ENCODE assay signal across 17 mouse cellular contexts in genomic region chr9:41449233-41449632, GRCm38 (mm10).
DNase-seq lines count a peak whose midpoint lies in the region; ATAC-seq lines count a peak whose summit lies in the region.
"Had no signal": no experiment of that assay in that cellular context is flagged by ENCODE, and none has a peak within 500 bp of the region (broad histone marks: within the 10 kb centered on the region; RNA-seq: fewer than 3 reads in every experiment).

No protein-coding gene starts in this region.

- no peak overlapping the region for H3K9ac ChIP-seq in forebrain, embryonic 15.5 days (replicated peaks)
- no peak overlapping the region for H3K9ac ChIP-seq in forebrain, embryonic 14.5 days (ENCODE audit: low read length)
- H3K9ac ChIP-seq in midbrain, embryonic 11.5 days (ENCODE audit: low read length), result no peak overlapping the region
- no peak overlapping the region for H3K9ac ChIP-seq in midbrain, embryonic 12.5 days (replicated peaks)
- H3K9ac ChIP-seq: liver, postnatal 0 days had no signal

- no peaks in the 10 kb centered on the region for H3K9me3 ChIP-seq in forebrain, embryonic 15.5 days
- H3K9me3 ChIP-seq in forebrain, embryonic 14.5 days (replicated peaks; ENCODE audit: control insufficient read depth, low read length), result no peaks in the 10 kb centered on the region
- no peaks in the 10 kb centered on the region for H3K9me3 ChIP-seq in midbrain, embryonic 10.5 days (replicated peaks)
- no peaks in the 10 kb centered on the region for H3K9me3 ChIP-seq in midbrain, embryonic 11.5 days (ENCODE audit: control insufficient read depth, low read length)
- no peaks in the 10 kb centered on the region for H3K9me3 ChIP-seq in midbrain, embryonic 12.5 days

- H3K4me1 ChIP-seq in forebrain, embryonic 15.5 days, result peaks cover 43% of the 10 kb centered on the region
- H3K4me1 ChIP-seq in forebrain, embryonic 14.5 days (ENCODE audit: control insufficient read depth, insufficient read depth, low read length), result peaks cover 31% of the 10 kb centered on the region
- H3K4me1 ChIP-seq in midbrain, embryonic 10.5 days, result peaks cover 44% of the 10 kb centered on the region
- H3K4me1 ChIP-seq in midbrain, embryonic 11.5 days (ENCODE audit: control insufficient read depth, insufficient read depth, low read length), result peaks cover 29% of the 10 kb centered on the region
- peaks cover 36% of the 10 kb centered on the region for H3K4me1 ChIP-seq in midbrain, embryonic 12.5 days

- WGBS in forebrain, embryonic 15.5 days, result 72% methylated on average over 4 of the region's 4 CpGs
- WGBS in forebrain, embryonic 14.5 days, result 71% methylated on average over 4 of the region's 4 CpGs
- 79% methylated on average over 4 of the region's 4 CpGs for WGBS in midbrain, embryonic 10.5 days
- WGBS in midbrain, embryonic 11.5 days, result 66% methylated on average over 4 of the region's 4 CpGs
- 64% methylated on average over 4 of the region's 4 CpGs for WGBS in midbrain, embryonic 12.5 days

- DNase-seq in forebrain, embryonic 14.5 days (ENCODE audit: low spot score), result no peak
- DNase-seq in midbrain, embryonic 10.5 days (ENCODE audit: low spot score), result no peak
- no peak for DNase-seq in midbrain, embryonic 11.5 days (ENCODE audit: low spot score, missing footprints)
- DNase-seq in adrenal gland, adult 18-20 months (ENCODE audit: low spot score in 2 of 2), result no peak
- DNase-seq in right cerebral cortex, postnatal 4 days, result no peak
- no peak for DNase-seq in cerebellum, postnatal 36 days
- DNase-seq: cerebellum, adult 18-20 months; gastrocnemius, postnatal 14 days; kidney, adult 11 months; kidney, postnatal 36 days; left cerebral cortex, postnatal 4 days; liver, postnatal 0 days; thymus, postnatal 14 days had no signal

- H3K36me3 ChIP-seq in forebrain, embryonic 15.5 days, result no peaks in the 10 kb centered on the region
- H3K36me3 ChIP-seq in forebrain, embryonic 14.5 days (ENCODE audit: control insufficient read depth, insufficient read depth, low read length), result no peaks in the 10 kb centered on the region
- H3K36me3 ChIP-seq in midbrain, embryonic 10.5 days, result peaks cover 7% of the 10 kb centered on the region
- H3K36me3 ChIP-seq in midbrain, embryonic 11.5 days (ENCODE audit: control insufficient read depth, insufficient read depth, low read length), result no peaks in the 10 kb centered on the region
- H3K36me3 ChIP-seq in midbrain, embryonic 12.5 days, result no peaks in the 10 kb centered on the region

- H3K4me2 ChIP-seq in forebrain, embryonic 15.5 days (replicated peaks), result no peak overlapping the region
- no peak overlapping the region for H3K4me2 ChIP-seq in forebrain, embryonic 14.5 days (ENCODE audit: low read length)
- no peak overlapping the region for H3K4me2 ChIP-seq in midbrain, embryonic 11.5 days
- H3K4me2 ChIP-seq in midbrain, embryonic 12.5 days (replicated peaks), result no peak overlapping the region

- no peaks in the 10 kb centered on the region for H3K27me3 ChIP-seq in forebrain, embryonic 15.5 days
- no peaks in the 10 kb centered on the region for H3K27me3 ChIP-seq in forebrain, embryonic 14.5 days (replicated peaks; ENCODE audit: control insufficient read depth, insufficient read depth, low read length)
- no peaks in the 10 kb centered on the region for H3K27me3 ChIP-seq in midbrain, embryonic 10.5 days (ENCODE audit: low read depth, poor library complexity, severe bottlenecking)
- H3K27me3 ChIP-seq in midbrain, embryonic 11.5 days (ENCODE audit: control insufficient read depth, insufficient read depth, low read length), result no peaks in the 10 kb centered on the region
- no peaks in the 10 kb centered on the region for H3K27me3 ChIP-seq in midbrain, embryonic 12.5 days
- H3K27me3 ChIP-seq: Patski had no signal

- ATAC-seq in forebrain, embryonic 15.5 days (replicated peaks), result no peak
- no peak for ATAC-seq in forebrain, embryonic 14.5 days
- ATAC-seq in midbrain, embryonic 11.5 days (ENCODE audit: low FRiP score), result no peak
- ATAC-seq in midbrain, embryonic 12.5 days (ENCODE audit: low FRiP score, low read depth), result no peak
- ATAC-seq: liver, postnatal 0 days; Patski had no signal

- 0 out of 2 replicates have a peak overlapping the region, but pooled peaks have one; percentile 5 for H3K27ac ChIP-seq in forebrain, embryonic 15.5 days (replicated peaks)
- no peak overlapping the region for H3K27ac ChIP-seq in forebrain, embryonic 14.5 days (ENCODE audit: low read depth, low read length)
- H3K27ac ChIP-seq in midbrain, embryonic 10.5 days (replicated peaks), result peak overlapping the region; percentile 88
- no peak overlapping the region for H3K27ac ChIP-seq in midbrain, embryonic 11.5 days (ENCODE audit: low read depth, low read length)
- peak overlapping the region; percentile 60; the same call in 1 of the 2 replicates for H3K27ac ChIP-seq in midbrain, embryonic 12.5 days (replicated peaks)
- H3K27ac ChIP-seq: macrophage had no signal

- no peak overlapping the region for H3K4me3 ChIP-seq in forebrain, embryonic 15.5 days
- H3K4me3 ChIP-seq in forebrain, embryonic 14.5 days (ENCODE audit: low read depth, low read length), result no peak overlapping the region
- no peak overlapping the region for H3K4me3 ChIP-seq in midbrain, embryonic 10.5 days
- H3K4me3 ChIP-seq in midbrain, embryonic 11.5 days (ENCODE audit: low read depth, low read length), result no peak overlapping the region
- no peak overlapping the region for H3K4me3 ChIP-seq in midbrain, embryonic 12.5 days

Comparison
In these comparisons a context has a peak if more than half of its experiments do, and no peak if none do; other contexts are left out.
1. H3K27ac ChIP-seq: peak in forebrain, embryonic 15.5 days (single experiment), midbrain, embryonic 10.5 days (single experiment) and midbrain, embryonic 12.5 days (single experiment); none in forebrain, embryonic 14.5 days (single experiment) and midbrain, embryonic 11.5 days (single experiment).